Mouse (Mus musculus): ENCODE measurements at regions not wholly inside any gene's neighbourhood (a gene's known extent, or its start where the extent isn't known, plus 50 kb on each side); places are given as distances from the start of the nearest gene placed in this dataset.

- Histone ChIP-seq H3K27ac (no peak overlapping the region), H3K27me3 (ENCODE audit: insufficient read depth, low read length) (no peaks in the 10 kb centered on the region), H3K9ac (ENCODE audit: low read depth, low read length) (no peak overlapping the region), H3K9me3 (replicated peaks; ENCODE audit: low read length) (no peaks in the 10 kb centered on the region), H3K4me1 (replicated peaks; ENCODE audit: insufficient read depth, low read length) (no peaks in the 10 kb centered on the region), H3K4me3 (replicated peaks; ENCODE audit: low read depth, low read length) (no peak overlapping the region), H3K4me2 (ENCODE audit: low read length) (no peak overlapping the region), H3K36me3 (ENCODE audit: insufficient read depth, low read length) (no peaks in the 10 kb centered on the region)
- DNase-seq (ENCODE audit: low spot score) (no peak), ATAC-seq (replicated peaks; ENCODE audit: low FRiP score, low read depth) (no peak)
- TF ChIP-seq CTCF (IDR thresholded peaks at IDR 0.05; ENCODE audit: low read depth) = no peak
These were observed 496.6 kb upstream of the Sox11 start for GRCm38 (mm10) chr12:27838955-27839354.

- no peak for TF ChIP-seq CTCF (IDR thresholded peaks at IDR 0.05; ENCODE audit: low read depth)
- Histone ChIP-seq H3K27me3 (ENCODE audit: insufficient read depth, low read length) (no peaks in the 10 kb centered on the region), H3K4me2 (ENCODE audit: low read length) (no peak overlapping the region), H3K27ac (no peak overlapping the region), H3K9me3 (replicated peaks; ENCODE audit: low read length) (no peaks in the 10 kb centered on the region), H3K9ac (ENCODE audit: low read depth, low read length) (no peak overlapping the region), H3K4me3 (replicated peaks; ENCODE audit: low read depth, low read length) (no peak overlapping the region), H3K36me3 (ENCODE audit: insufficient read depth, low read length) (no peaks in the 10 kb centered on the region), H3K4me1 (replicated peaks; ENCODE audit: insufficient read depth, low read length) (no peaks in the 10 kb centered on the region)
- DNase-seq (ENCODE audit: low spot score) = no peak
- 80% methylated on average over 6 of the region's 6 CpGs for WGBS
- no peak for ATAC-seq (replicated peaks; ENCODE audit: low FRiP score, low read depth)
These were observed 496.0 kb upstream of the Sox11 start for GRCm38 (mm10) chr12:27838384-27838783.

GRCm38 (mm10) chr12:27826208-27826607, 483.8 kb upstream of the Sox11 start:
- no peaks in the 10 kb centered on the region for H3K4me1 ChIP-seq (replicated peaks; ENCODE audit: insufficient read depth, low read length)
- WGBS = 63% methylated on average over 5 of the region's 5 CpGs
- H3K4me3 ChIP-seq (replicated peaks; ENCODE audit: low read depth, low read length) = no peak overlapping the region
- H3K9ac ChIP-seq (ENCODE audit: low read depth, low read length) = no peak overlapping the region
- H3K9me3 ChIP-seq (replicated peaks; ENCODE audit: low read length) = no peaks in the 10 kb centered on the region
- H3K4me2 ChIP-seq (ENCODE audit: low read length) = no peak overlapping the region
- no peaks in the 10 kb centered on the region for H3K36me3 ChIP-seq (ENCODE audit: insufficient read depth, low read length)
- ATAC-seq (replicated peaks; ENCODE audit: low FRiP score, low read depth) (no peak), DNase-seq (ENCODE audit: low spot score) (no peak)
- TF ChIP-seq CTCF (IDR thresholded peaks at IDR 0.05; ENCODE audit: low read depth) = no peak
- H3K27me3 ChIP-seq (ENCODE audit: insufficient read depth, low read length) = no peaks in the 10 kb centered on the region
- no peak overlapping the region for H3K27ac ChIP-seq

GRCm38 (mm10) chr12:27823392-27823791, 481.0 kb upstream of the Sox11 start:
- H3K4me1 ChIP-seq (replicated peaks; ENCODE audit: insufficient read depth, low read length) = no peaks in the 10 kb centered on the region
- peak; percentile 21 for DNase-seq (ENCODE audit: low spot score)
- no peaks in the 10 kb centered on the region for H3K9me3 ChIP-seq (replicated peaks; ENCODE audit: low read length)
- H3K36me3 ChIP-seq (ENCODE audit: insufficient read depth, low read length) = no peaks in the 10 kb centered on the region
- 47% methylated on average over 6 of the region's 6 CpGs for WGBS
- ATAC-seq (replicated peaks; ENCODE audit: low FRiP score, low read depth) = no peak
- no peak for TF ChIP-seq CTCF (IDR thresholded peaks at IDR 0.05; ENCODE audit: low read depth)
- no peak overlapping the region for H3K4me2 ChIP-seq (ENCODE audit: low read length)
- H3K9ac ChIP-seq (ENCODE audit: low read depth, low read length) = no peak overlapping the region
- H3K27ac ChIP-seq = no peak overlapping the region
- H3K27me3 ChIP-seq (ENCODE audit: insufficient read depth, low read length) = no peaks in the 10 kb centered on the region
- no peak overlapping the region for H3K4me3 ChIP-seq (replicated peaks; ENCODE audit: low read depth, low read length)

- WGBS = 61% methylated on average over 4 of the region's 4 CpGs
- no peaks in the 10 kb centered on the region for H3K36me3 ChIP-seq (ENCODE audit: insufficient read depth, low read length)
- no peak overlapping the region for H3K9ac ChIP-seq (ENCODE audit: low read depth, low read length)
- TF ChIP-seq CTCF (IDR thresholded peaks at IDR 0.05; ENCODE audit: low read depth) = no peak
- no peaks in the 10 kb centered on the region for H3K4me1 ChIP-seq (replicated peaks; ENCODE audit: insufficient read depth, low read length)
- DNase-seq (ENCODE audit: low spot score) (peak; percentile 36), ATAC-seq (replicated peaks; ENCODE audit: low FRiP score, low read depth) (no peak)
- H3K4me2 ChIP-seq (ENCODE audit: low read length) = no peak overlapping the region
- H3K27ac ChIP-seq = no peak overlapping the region
- no peaks in the 10 kb centered on the region for H3K9me3 ChIP-seq (replicated peaks; ENCODE audit: low read length)
- no peak overlapping the region for H3K4me3 ChIP-seq (replicated peaks; ENCODE audit: low read depth, low read length)
- H3K27me3 ChIP-seq (ENCODE audit: insufficient read depth, low read length) = no peaks in the 10 kb centered on the region
These were observed 454.3 kb upstream of the Sox11 start for GRCm38 (mm10) chr12:27796642-27797041.

GRCm38 (mm10) chr12:27786716-27787291, 444.4 kb upstream of the Sox11 start:
- Histone ChIP-seq H3K4me1 (replicated peaks; ENCODE audit: insufficient read depth, low read length) (no peaks in the 10 kb centered on the region), H3K4me2 (ENCODE audit: low read length) (no peak overlapping the region), H3K27ac (no peak overlapping the region), H3K9ac (ENCODE audit: low read depth, low read length) (no peak overlapping the region), H3K36me3 (ENCODE audit: insufficient read depth, low read length) (no peaks in the 10 kb centered on the region), H3K9me3 (replicated peaks; ENCODE audit: low read length) (no peaks in the 10 kb centered on the region), H3K4me3 (replicated peaks; ENCODE audit: low read depth, low read length) (no peak overlapping the region), H3K27me3 (ENCODE audit: insufficient read depth, low read length) (no peaks in the 10 kb centered on the region)
- DNase-seq (ENCODE audit: low spot score) (no peak), ATAC-seq (replicated peaks; ENCODE audit: low FRiP score, low read depth) (no peak)
- WGBS = 43% methylated on average over 3 of the region's 3 CpGs
- TF ChIP-seq CTCF (IDR thresholded peaks at IDR 0.05; ENCODE audit: low read depth) = no peak

- DNase-seq (ENCODE audit: low spot score) (no peak), ATAC-seq (replicated peaks; ENCODE audit: low FRiP score, low read depth) (no peak)
- Histone ChIP-seq H3K4me1 (replicated peaks; ENCODE audit: insufficient read depth, low read length) (no peaks in the 10 kb centered on the region), H3K9ac (ENCODE audit: low read depth, low read length) (no peak overlapping the region), H3K27me3 (ENCODE audit: insufficient read depth, low read length) (no peaks in the 10 kb centered on the region), H3K4me3 (replicated peaks; ENCODE audit: low read depth, low read length) (no peak overlapping the region), H3K9me3 (replicated peaks; ENCODE audit: low read length) (no peaks in the 10 kb centered on the region), H3K27ac (no peak overlapping the region), H3K36me3 (ENCODE audit: insufficient read depth, low read length) (no peaks in the 10 kb centered on the region), H3K4me2 (ENCODE audit: low read length) (no peak overlapping the region)
- WGBS = 86% methylated on average over 1 of the region's 1 CpGs
- TF ChIP-seq CTCF (IDR thresholded peaks at IDR 0.05; ENCODE audit: low read depth) = no peak
These were observed 438.4 kb upstream of the Sox11 start for GRCm38 (mm10) chr12:27780801-27781200.
